Mouse (Mus musculus): ENCODE data around the gene Col5a3.

- TF ChIP-seq POLR2A (IDR thresholded peaks at IDR 0.05; ENCODE audit: insufficient read length, low read depth) (no peak), CEBPB (IDR thresholded peaks at IDR 0.05; ENCODE audit: insufficient read depth, poor library complexity, severe bottlenecking) (no peak), MYOG (IDR thresholded peaks at IDR 0.05; ENCODE audit: control insufficient read depth in 1 of 3, insufficient read depth in 1 of 3, insufficient read length in 2 of 3, low read depth in 2 of 3) (no peak)
Measured at GRCm38 (mm10) chr9:20861821-20862220, 47.0 kb upstream of the Col5a3 start.

Data from myocyte (in vitro differentiated cells).